13 mouse cellular contexts compared by ENCODE assay signal in the genomic region with DNA sequence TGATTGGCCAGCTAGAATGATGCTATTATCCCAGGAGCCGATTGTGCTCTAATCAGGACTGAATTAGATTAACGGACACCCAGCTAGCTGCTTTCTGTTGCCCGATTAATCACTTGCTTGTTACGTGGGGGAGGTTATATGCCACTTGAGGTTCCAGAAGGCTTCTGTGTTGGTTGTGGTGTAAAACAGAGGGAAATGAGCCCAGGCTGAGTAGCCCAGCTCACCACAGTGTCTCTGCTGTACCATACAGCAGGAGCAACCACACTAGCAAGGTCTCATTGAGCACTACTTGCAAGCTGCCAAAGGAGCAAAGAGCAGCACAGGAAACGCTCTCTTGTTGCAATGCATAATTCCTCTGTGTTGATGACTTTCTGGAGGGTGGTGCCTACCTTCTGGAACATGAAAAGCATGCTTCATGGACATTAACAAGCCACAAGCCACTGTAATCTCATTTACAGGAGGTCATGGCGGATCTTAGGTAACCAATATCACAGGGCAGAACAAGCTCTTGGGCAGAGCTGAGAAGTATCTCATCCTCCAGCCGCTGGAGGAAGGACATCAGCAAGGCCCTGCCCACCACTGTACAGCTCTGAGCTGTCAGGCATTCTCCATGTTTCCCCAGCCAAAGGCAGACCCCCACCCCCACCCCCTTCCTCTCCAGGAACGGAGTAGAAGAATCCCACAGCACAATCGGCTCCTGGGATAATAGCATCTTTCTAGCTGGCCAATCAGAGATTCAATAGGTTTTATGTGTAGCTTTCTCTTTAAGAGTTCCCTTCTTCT. TPM values are rescaled to one million over a fixed set of nuclear protein-coding genes. Genes with fewer than 3 reads are reported as not detected.
DNase-seq lines count a peak whose midpoint lies in the region; ATAC-seq and TF ChIP-seq lines count a peak whose summit lies in the region.
"Had no signal": no experiment of that assay in that cellular context is flagged by ENCODE, and none has a peak within 500 bp of the region (broad histone marks: within the 10 kb centered on the region; RNA-seq: fewer than 3 reads in every experiment).

No protein-coding gene starts in this region.

- WGBS in forebrain, embryonic 10.5 days, result 26% methylated on average over 9 of the region's 9 CpGs
- 20% methylated on average over 9 of the region's 9 CpGs for WGBS in forebrain, postnatal 0 days
- WGBS in neural tube, embryonic 12.5 days, result 50% methylated on average over 9 of the region's 9 CpGs
- WGBS in liver, embryonic 12.5 days (ENCODE audit: insufficient replicate concordance), result 56% methylated on average over 9 of the region's 9 CpGs
- WGBS in midbrain, embryonic 16.5 days, result 21% methylated on average over 9 of the region's 9 CpGs

- no peak for ATAC-seq in forebrain, postnatal 0 days
- 0 out of 2 replicates have a peak, but pooled peaks have one; percentile 57 for ATAC-seq in neural tube, embryonic 12.5 days (ENCODE audit: low FRiP score, low read depth)
- ATAC-seq in liver, embryonic 12.5 days, result peak; percentile 55; the same call in 1 of the 2 replicates
- peak; percentile 51; the same call in 1 of the 2 replicates for ATAC-seq in midbrain, embryonic 16.5 days

- H3K9ac ChIP-seq in forebrain, postnatal 0 days, result no peak overlapping the region
- no peak overlapping the region for H3K9ac ChIP-seq in neural tube, embryonic 12.5 days
- no peak overlapping the region; the same call in 1 of the 2 replicates for H3K9ac ChIP-seq in liver, embryonic 12.5 days
- H3K9ac ChIP-seq in midbrain, embryonic 16.5 days (ENCODE audit: low read depth, low read length), result no peak overlapping the region; the same call in 1 of the 2 replicates

- H3K27me3 ChIP-seq in forebrain, embryonic 10.5 days (ENCODE audit: poor library complexity, severe bottlenecking), result 0 out of 2 replicates have a peak, but pooled peaks cover 9% of the 10 kb centered on the region
- H3K27me3 ChIP-seq in forebrain, postnatal 0 days (ENCODE audit: insufficient read depth, low read length), result no peaks in the 10 kb centered on the region
- no peaks in the 10 kb centered on the region for H3K27me3 ChIP-seq in neural tube, embryonic 12.5 days (replicated peaks)
- H3K27me3 ChIP-seq in liver, embryonic 12.5 days (replicated peaks), result no peaks in the 10 kb centered on the region
- H3K27me3 ChIP-seq in midbrain, embryonic 16.5 days (ENCODE audit: control insufficient read depth, insufficient read depth, low read depth, low read length), result no peaks in the 10 kb centered on the region

- H3K36me3 ChIP-seq in forebrain, embryonic 10.5 days (replicated peaks), result no peaks in the 10 kb centered on the region
- H3K36me3 ChIP-seq in forebrain, postnatal 0 days (ENCODE audit: insufficient read depth), result no peaks in the 10 kb centered on the region
- H3K36me3 ChIP-seq in neural tube, embryonic 12.5 days, result no peaks in the 10 kb centered on the region
- H3K36me3 ChIP-seq in liver, embryonic 12.5 days, result no peaks in the 10 kb centered on the region
- H3K36me3 ChIP-seq in midbrain, embryonic 16.5 days (ENCODE audit: control insufficient read depth, insufficient read depth, low read length), result no peaks in the 10 kb centered on the region

- H3K4me1 ChIP-seq in forebrain, embryonic 10.5 days, result peaks cover 30% of the 10 kb centered on the region
- H3K4me1 ChIP-seq in forebrain, postnatal 0 days (ENCODE audit: insufficient read depth), result no peaks in the 10 kb centered on the region
- H3K4me1 ChIP-seq in neural tube, embryonic 12.5 days, result peaks cover 22% of the 10 kb centered on the region
- peaks cover 59% of the 10 kb centered on the region for H3K4me1 ChIP-seq in liver, embryonic 12.5 days
- no peaks in the 10 kb centered on the region for H3K4me1 ChIP-seq in midbrain, embryonic 16.5 days (ENCODE audit: control insufficient read depth, insufficient read depth, low read length)

- H3K9me3 ChIP-seq in forebrain, embryonic 10.5 days, result no peaks in the 10 kb centered on the region
- no peaks in the 10 kb centered on the region for H3K9me3 ChIP-seq in forebrain, postnatal 0 days (ENCODE audit: low read length)
- H3K9me3 ChIP-seq in neural tube, embryonic 12.5 days, result no peaks in the 10 kb centered on the region
- no peaks in the 10 kb centered on the region for H3K9me3 ChIP-seq in liver, embryonic 12.5 days (replicated peaks)
- no peaks in the 10 kb centered on the region for H3K9me3 ChIP-seq in midbrain, embryonic 16.5 days (replicated peaks; ENCODE audit: control insufficient read depth, low read length, poor library complexity, severe bottlenecking)

- H3K4me2 ChIP-seq in forebrain, postnatal 0 days (ENCODE audit: low read depth), result no peak overlapping the region
- no peak overlapping the region for H3K4me2 ChIP-seq in neural tube, embryonic 12.5 days (replicated peaks)
- H3K4me2 ChIP-seq in liver, embryonic 12.5 days, result no peak overlapping the region
- H3K4me2 ChIP-seq in midbrain, embryonic 16.5 days (ENCODE audit: low read length), result no peak overlapping the region

- H3K27ac ChIP-seq in forebrain, embryonic 10.5 days, result peak overlapping the region; percentile 59
- no peak overlapping the region for H3K27ac ChIP-seq in forebrain, postnatal 0 days (ENCODE audit: low read depth, low read length)
- H3K27ac ChIP-seq in neural tube, embryonic 12.5 days, result no peak overlapping the region
- H3K27ac ChIP-seq in liver, embryonic 12.5 days, result peak overlapping the region; percentile 66
- H3K27ac ChIP-seq in midbrain, embryonic 16.5 days (ENCODE audit: low read length), result no peak overlapping the region
- H3K27ac ChIP-seq: macrophage had no signal

- H3K4me3 ChIP-seq in forebrain, embryonic 10.5 days, result peak overlapping the region; percentile 9; the same call in 1 of the 2 replicates
- H3K4me3 ChIP-seq in forebrain, postnatal 0 days (ENCODE audit: low read depth, low read length), result no peak overlapping the region
- no peak overlapping the region for H3K4me3 ChIP-seq in neural tube, embryonic 12.5 days
- H3K4me3 ChIP-seq in liver, embryonic 12.5 days, result no peak overlapping the region
- H3K4me3 ChIP-seq in midbrain, embryonic 16.5 days (ENCODE audit: low read depth, low read length), result no peak overlapping the region

- DNase-seq in forebrain, embryonic 10.5 days (ENCODE audit: extremely low spot score, low spot score), result no peak
- no peak for DNase-seq in forebrain, postnatal 0 days
- DNase-seq in neural tube, embryonic 10.5 days (ENCODE audit: extremely low spot score, low spot score), result no peak
- no peak for DNase-seq in urinary bladder, postnatal 25 days (ENCODE audit: low spot score)
- no peak for DNase-seq in spleen, adult 12 weeks (ENCODE audit: low spot score)
- DNase-seq: adrenal gland, adult 8-10 months; kidney, adult 8-10 months; thymus, adult 2 months had no signal

- no peak for TF ChIP-seq CTCF in forebrain, postnatal 0 days (IDR thresholded peaks at IDR 0.05; ENCODE audit: low read depth)

RNA-seq across cellular contexts. Expression of a gene that starts 23.4 kb away (rescaled TPM):
- 0.44 and 1.1 TPM in 2 replicates for polyA plus RNA-seq in forebrain, embryonic 10.5 days (2016; fragmentation: Nextera tagmentation; extraction: Ambion mirVana)
- total RNA-seq in forebrain, postnatal 0 days (2014; rRNA removed), result 30.8 and 35.7 TPM in 2 replicates
- polyA plus RNA-seq in forebrain, postnatal 0 days (2015; fragmentation: Nextera tagmentation; extraction: Ambion mirVana), result 13.7 and 16.9 TPM in 2 replicates
- 1.5 and 1.6 TPM in 2 replicates for polyA plus RNA-seq in neural tube, embryonic 12.5 days (2016; fragmentation: Nextera tagmentation; extraction: Ambion mirVana)
- 0.67 and 0.74 TPM in 2 replicates for polyA plus RNA-seq in liver, embryonic 12.5 days (2016; fragmentation: Nextera tagmentation; extraction: Ambion mirVana)
- 10.4 and 13.7 TPM in 2 replicates for polyA plus RNA-seq in midbrain, embryonic 16.5 days (2015; fragmentation: Nextera tagmentation; extraction: Ambion mirVana)
- total RNA-seq: granulocyte monocyte progenitor cell, adult 5-6 weeks had no signal
- polyA plus RNA-seq: macrophage had no signal

RNA-seq across cellular contexts. Expression of a gene that starts 42.9 kb away (rescaled TPM):
- 20.4 and 21.6 TPM in 2 replicates for polyA plus RNA-seq in forebrain, embryonic 10.5 days (2016; fragmentation: Nextera tagmentation; extraction: Ambion mirVana)
- total RNA-seq in forebrain, postnatal 0 days (2014; rRNA removed), result 16.1 and 19.9 TPM in 2 replicates
- polyA plus RNA-seq in forebrain, postnatal 0 days (2015; fragmentation: Nextera tagmentation; extraction: Ambion mirVana), result 23.0 and 25.7 TPM in 2 replicates
- 21.0 and 22.9 TPM in 2 replicates for polyA plus RNA-seq in neural tube, embryonic 12.5 days (2016; fragmentation: Nextera tagmentation; extraction: Ambion mirVana)
- 20.7 and 23.8 TPM in 2 replicates for polyA plus RNA-seq in liver, embryonic 12.5 days (2016; fragmentation: Nextera tagmentation; extraction: Ambion mirVana)
- polyA plus RNA-seq in midbrain, embryonic 16.5 days (2015; fragmentation: Nextera tagmentation; extraction: Ambion mirVana), result 35.9 and 41.6 TPM in 2 replicates

RNA-seq across cellular contexts. Expression of a gene that starts 43.0 kb away (rescaled TPM):
- polyA plus RNA-seq in forebrain, embryonic 10.5 days (2016; fragmentation: Nextera tagmentation; extraction: Ambion mirVana), result 20.4 and 21.0 TPM in 2 replicates
- 12.3 and 13.3 TPM in 2 replicates for total RNA-seq in forebrain, postnatal 0 days (2014; rRNA removed)
- 5.7 and 8.5 TPM in 2 replicates for polyA plus RNA-seq in forebrain, postnatal 0 days (2015; fragmentation: Nextera tagmentation; extraction: Ambion mirVana)
- 12.0 and 12.8 TPM in 2 replicates for polyA plus RNA-seq in neural tube, embryonic 12.5 days (2016; fragmentation: Nextera tagmentation; extraction: Ambion mirVana)
- 19.8 and 20.6 TPM in 2 replicates for polyA plus RNA-seq in liver, embryonic 12.5 days (2016; fragmentation: Nextera tagmentation; extraction: Ambion mirVana)
- 14.6 and 15.6 TPM in 2 replicates for polyA plus RNA-seq in midbrain, embryonic 16.5 days (2015; fragmentation: Nextera tagmentation; extraction: Ambion mirVana)

Comparison
In these comparisons a context has a peak if more than half of its experiments do, and no peak if none do; other contexts are left out.
1. H3K27ac ChIP-seq: peak in forebrain, embryonic 10.5 days (single experiment) and liver, embryonic 12.5 days (single experiment); none in forebrain, postnatal 0 days (single experiment), neural tube, embryonic 12.5 days (single experiment) and midbrain, embryonic 16.5 days (single experiment).